Mouse (Mus musculus) stomach, postnatal 0 days (tissue): ENCODE measurements around the gene Gpc2.

Source experiments
- CTCF ChIP-seq: IDR thresholded peaks from 2 replicates; pipeline ENCODE4 v1.5.1; 2016; ENCODE audit warnings: antibody characterized with exemption, low read depth, mild to moderate bottlenecking, moderate library complexity
- EP300 ChIP-seq: optimal IDR thresholded peaks from 2 replicates; pipeline ENCODE3; 2016; ENCODE audit warnings: antibody characterized with exemption

GRCm38 (mm10) chr5:138287861-138288260 lies 8.1 kb upstream of the Gpc2 start:
- TF ChIP-seq CTCF, result peak; percentile 49
- no peak for TF ChIP-seq EP300
